Mouse (Mus musculus): ENCODE measurements around the gene Glis3. TPM values are rescaled to one million over a fixed set of nuclear protein-coding genes. Genes with fewer than 3 reads are reported as not detected.

Gene Glis3
- polyA plus RNA-seq, 1 experiment from 2014 or later, result 6.0 TPM

- H3K36me3 ChIP-seq (ENCODE audit: insufficient read depth, low read length), result no peaks in the 10 kb centered on the region
- no peak for ATAC-seq (replicated peaks; ENCODE audit: low FRiP score, low read depth)
- DNase-seq (ENCODE audit: low spot score), result no peak
- no peak overlapping the region for H3K4me2 ChIP-seq (ENCODE audit: low read length)
- TF ChIP-seq CTCF (IDR thresholded peaks at IDR 0.05; ENCODE audit: low read depth), result no peak
- no peaks in the 10 kb centered on the region for H3K27me3 ChIP-seq (ENCODE audit: insufficient read depth, low read length)
- H3K9ac ChIP-seq (ENCODE audit: low read depth, low read length), result no peak overlapping the region
- WGBS, result 81% methylated on average over 5 of the region's 5 CpGs
- H3K4me1 ChIP-seq (replicated peaks; ENCODE audit: insufficient read depth, low read length), result no peaks in the 10 kb centered on the region
- no peak overlapping the region for H3K4me3 ChIP-seq (replicated peaks; ENCODE audit: low read depth, low read length)
- H3K27ac ChIP-seq, result no peak overlapping the region
- no peaks in the 10 kb centered on the region for H3K9me3 ChIP-seq (replicated peaks; ENCODE audit: low read length)
Observed at GRCm38 (mm10) chr19:28416069-28416468, 263.8 kb downstream of the Glis3 start.

DNA sequence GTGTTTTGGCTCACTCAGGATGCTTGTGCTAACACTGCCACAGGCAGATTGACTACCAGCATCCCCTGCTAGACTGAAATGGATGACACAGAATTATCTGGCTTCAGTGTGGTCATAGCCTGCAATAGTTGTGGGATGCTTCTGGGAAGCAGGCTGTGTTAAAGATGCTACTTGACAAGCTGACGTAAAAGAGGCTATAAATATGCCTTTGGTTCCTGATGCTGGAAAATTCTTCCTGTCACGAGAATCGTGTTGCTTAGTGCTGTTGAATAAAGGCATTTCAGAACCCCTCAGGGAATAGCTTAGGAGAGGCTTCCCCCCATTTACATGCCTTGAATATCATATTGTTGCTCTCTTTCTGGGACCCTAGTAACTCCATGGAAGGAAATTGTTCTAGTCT, 271.1 kb downstream of the Glis3 start:
- H3K27me3 ChIP-seq (ENCODE audit: insufficient read depth, low read length), result no peaks in the 10 kb centered on the region
- TF ChIP-seq CTCF (IDR thresholded peaks at IDR 0.05; ENCODE audit: low read depth), result no peak
- H3K4me3 ChIP-seq (replicated peaks; ENCODE audit: low read depth, low read length), result no peak overlapping the region
- no peaks in the 10 kb centered on the region for H3K9me3 ChIP-seq (replicated peaks; ENCODE audit: low read length)
- H3K4me2 ChIP-seq (ENCODE audit: low read length), result no peak overlapping the region
- H3K36me3 ChIP-seq (ENCODE audit: insufficient read depth, low read length), result no peaks in the 10 kb centered on the region
- no peak overlapping the region for H3K9ac ChIP-seq (ENCODE audit: low read depth, low read length)
- WGBS, result 55% methylated on average over 3 of the region's 3 CpGs
- no peaks in the 10 kb centered on the region for H3K4me1 ChIP-seq (replicated peaks; ENCODE audit: insufficient read depth, low read length)
- H3K27ac ChIP-seq, result no peak overlapping the region
- DNase-seq (ENCODE audit: low spot score) (peak; percentile 15), ATAC-seq (replicated peaks; ENCODE audit: low FRiP score, low read depth) (no peak)

- DNase-seq (ENCODE audit: low spot score), result no peak
- H3K9ac ChIP-seq (ENCODE audit: low read depth, low read length), result no peak overlapping the region
- 44% methylated on average over 6 of the region's 6 CpGs for WGBS
Observed at GRCm38 (mm10) chr19:28402956-28403355, 276.9 kb downstream of the Glis3 start.

GRCm38 (mm10) chr19:28395584-28395861, 284.4 kb downstream of the Glis3 start:
- WGBS, result 61% methylated on average over 1 of the region's 1 CpGs
- Histone ChIP-seq H3K9me3 (replicated peaks; ENCODE audit: low read length) (no peaks in the 10 kb centered on the region), H3K4me3 (replicated peaks; ENCODE audit: low read depth, low read length) (no peak overlapping the region), H3K9ac (ENCODE audit: low read depth, low read length) (no peak overlapping the region), H3K4me2 (ENCODE audit: low read length) (no peak overlapping the region), H3K27ac (no peak overlapping the region), H3K4me1 (replicated peaks; ENCODE audit: insufficient read depth, low read length) (no peaks in the 10 kb centered on the region), H3K36me3 (ENCODE audit: insufficient read depth, low read length) (no peaks in the 10 kb centered on the region), H3K27me3 (ENCODE audit: insufficient read depth, low read length) (no peaks in the 10 kb centered on the region)
- TF ChIP-seq CTCF (IDR thresholded peaks at IDR 0.05; ENCODE audit: low read depth), result no peak
- DNase-seq (ENCODE audit: low spot score) (no peak), ATAC-seq (replicated peaks; ENCODE audit: low FRiP score, low read depth) (no peak)

More at GRCm38 (mm10) chr19:28402956-28403355, 276.9 kb downstream of the Glis3 start:
- Histone ChIP-seq H3K36me3 (ENCODE audit: insufficient read depth, low read length) (no peaks in the 10 kb centered on the region), H3K4me2 (ENCODE audit: low read length) (no peak overlapping the region), H3K4me3 (replicated peaks; ENCODE audit: low read depth, low read length) (no peak overlapping the region), H3K27me3 (ENCODE audit: insufficient read depth, low read length) (no peaks in the 10 kb centered on the region), H3K4me1 (replicated peaks; ENCODE audit: insufficient read depth, low read length) (no peaks in the 10 kb centered on the region), H3K9me3 (replicated peaks; ENCODE audit: low read length) (no peaks in the 10 kb centered on the region), H3K27ac (no peak overlapping the region)
- no peak for ATAC-seq (replicated peaks; ENCODE audit: low FRiP score, low read depth)
- no peak for TF ChIP-seq CTCF (IDR thresholded peaks at IDR 0.05; ENCODE audit: low read depth)

DNA sequence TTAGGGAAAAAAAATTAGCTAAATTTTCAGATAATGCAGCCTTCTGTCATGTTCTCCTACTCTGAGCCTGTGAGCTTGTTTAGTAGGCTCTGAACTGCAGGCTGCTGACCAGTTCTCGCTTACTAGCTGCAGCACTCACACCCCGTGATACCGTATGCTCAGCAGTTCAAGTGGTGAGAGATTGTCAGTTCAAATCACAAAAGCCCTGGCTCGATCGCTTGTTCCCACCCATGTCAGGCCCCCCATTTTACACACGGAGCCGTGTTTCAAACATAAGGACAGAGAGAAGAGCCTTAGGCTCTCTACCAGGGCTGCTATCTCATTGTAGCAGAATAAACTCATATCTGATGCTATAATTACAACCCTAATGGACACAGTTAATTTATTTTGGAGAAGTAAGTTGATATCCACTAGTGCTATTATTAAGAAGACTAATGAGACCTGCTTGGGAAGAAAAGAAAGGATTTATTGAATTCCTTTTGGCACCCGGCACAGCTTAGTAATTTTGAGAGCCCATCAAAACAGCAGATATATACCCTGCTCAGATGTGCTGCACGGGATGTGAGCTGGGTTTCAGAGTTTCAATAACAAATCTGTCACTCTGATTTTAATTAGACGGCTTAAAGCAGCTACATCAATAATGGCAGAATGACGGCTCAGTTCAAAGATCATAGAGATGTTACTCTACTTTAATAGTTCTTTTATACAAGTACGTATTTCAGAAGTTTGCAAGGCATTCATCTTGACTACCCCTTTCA, 284.9 kb downstream of the Glis3 start:
- Histone ChIP-seq H3K27me3 (ENCODE audit: insufficient read depth, low read length) (no peaks in the 10 kb centered on the region), H3K4me2 (ENCODE audit: low read length) (no peak overlapping the region), H3K9ac (ENCODE audit: low read depth, low read length) (no peak overlapping the region), H3K27ac (no peak overlapping the region), H3K4me1 (replicated peaks; ENCODE audit: insufficient read depth, low read length) (no peaks in the 10 kb centered on the region), H3K9me3 (replicated peaks; ENCODE audit: low read length) (no peaks in the 10 kb centered on the region), H3K36me3 (ENCODE audit: insufficient read depth, low read length) (no peaks in the 10 kb centered on the region), H3K4me3 (replicated peaks; ENCODE audit: low read depth, low read length) (no peak overlapping the region)
- 29% methylated on average over 12 of the region's 12 CpGs for WGBS
- ATAC-seq (replicated peaks; ENCODE audit: low FRiP score, low read depth) (no peak), DNase-seq (ENCODE audit: low spot score) (peak; percentile 61)
- no peak for TF ChIP-seq CTCF (IDR thresholded peaks at IDR 0.05; ENCODE audit: low read depth)

DNA sequence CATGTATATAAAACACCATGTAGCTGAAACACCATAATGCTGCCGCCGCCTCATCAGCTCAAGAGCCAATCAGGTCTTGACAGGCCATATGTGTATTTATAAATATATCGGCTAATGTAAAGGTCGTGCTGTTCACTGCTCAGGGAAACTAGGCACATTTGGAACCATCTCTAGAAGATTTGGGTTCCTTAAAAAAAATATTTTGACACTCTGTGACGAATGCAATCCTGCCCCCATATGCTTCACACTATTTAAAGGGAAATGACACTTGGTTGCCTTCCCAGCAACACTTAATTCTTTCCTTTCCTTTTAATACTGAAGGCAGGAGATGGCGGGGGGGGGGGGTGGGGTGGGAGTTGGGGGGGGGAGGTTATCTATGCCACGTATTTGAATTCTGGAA, 286.1 kb downstream of the Glis3 start:
- no peaks in the 10 kb centered on the region for H3K36me3 ChIP-seq (ENCODE audit: insufficient read depth, low read length)
- no peak for TF ChIP-seq CTCF (IDR thresholded peaks at IDR 0.05; ENCODE audit: low read depth)
- no peak for ATAC-seq (replicated peaks; ENCODE audit: low FRiP score, low read depth)
- DNase-seq (ENCODE audit: low spot score), result no peak
- WGBS, result 83% methylated on average over 7 of the region's 7 CpGs
- H3K4me2 ChIP-seq (ENCODE audit: low read length), result no peak overlapping the region
- no peaks in the 10 kb centered on the region for H3K9me3 ChIP-seq (replicated peaks; ENCODE audit: low read length)
- H3K27ac ChIP-seq, result no peak overlapping the region
- no peak overlapping the region for H3K4me3 ChIP-seq (replicated peaks; ENCODE audit: low read depth, low read length)
- no peaks in the 10 kb centered on the region for H3K27me3 ChIP-seq (ENCODE audit: insufficient read depth, low read length)
- no peak overlapping the region for H3K9ac ChIP-seq (ENCODE audit: low read depth, low read length)
- no peaks in the 10 kb centered on the region for H3K4me1 ChIP-seq (replicated peaks; ENCODE audit: insufficient read depth, low read length)

DNA sequence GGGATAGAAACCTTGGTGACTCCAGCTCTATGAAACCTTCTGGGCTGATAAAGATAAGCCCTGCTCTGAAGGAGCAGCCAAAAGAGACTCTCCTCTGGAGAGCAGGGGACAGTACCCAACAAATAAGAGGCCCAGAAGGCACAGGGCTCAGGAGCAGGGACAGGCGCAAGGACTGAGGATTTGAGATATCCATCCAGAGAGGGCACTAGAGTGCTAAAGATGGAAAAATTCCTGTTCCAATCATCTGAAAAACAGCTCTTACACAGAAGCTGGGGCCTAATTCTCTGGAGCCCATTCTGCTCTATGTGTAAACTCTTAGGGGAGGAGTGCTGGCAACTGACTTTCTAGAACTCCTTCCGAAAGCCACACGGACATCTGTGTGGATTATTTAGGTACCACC, 287.0 kb downstream of the Glis3 start:
- Histone ChIP-seq H3K36me3 (ENCODE audit: insufficient read depth, low read length) (no peaks in the 10 kb centered on the region), H3K9ac (ENCODE audit: low read depth, low read length) (no peak overlapping the region), H3K4me3 (replicated peaks; ENCODE audit: low read depth, low read length) (no peak overlapping the region), H3K27ac (no peak overlapping the region), H3K4me2 (ENCODE audit: low read length) (no peak overlapping the region), H3K9me3 (replicated peaks; ENCODE audit: low read length) (no peaks in the 10 kb centered on the region), H3K4me1 (replicated peaks; ENCODE audit: insufficient read depth, low read length) (no peaks in the 10 kb centered on the region), H3K27me3 (ENCODE audit: insufficient read depth, low read length) (no peaks in the 10 kb centered on the region)
- WGBS, result 90% methylated on average over 3 of the region's 3 CpGs
- no peak for ATAC-seq (replicated peaks; ENCODE audit: low FRiP score, low read depth)
- TF ChIP-seq CTCF (IDR thresholded peaks at IDR 0.05; ENCODE audit: low read depth), result peak; percentile 31; the same call in 1 of the 2 replicates
- DNase-seq (ENCODE audit: low spot score), result peak; percentile 20

All from kidney, postnatal 0 days (tissue).